Mouse (Mus musculus) embryo, embryonic 10 days (tissue): ENCODE data around the gene Nasp.
A peak's percentile ranks its signal among the peaks of the same experiment; 100 is the strongest.
"Not testable (repeated sequence)": the region's sequence is repeated elsewhere in the genome, so short reads cannot be mapped to it uniquely, and the experiment has no call there.

Experiments used
- DNase-seq: peaks from one replicate; pipeline ENCODE4 v3.0.0-alpha.2; 2015; ENCODE audit warnings: low spot score

Nasp gene

GRCm38 (mm10) chr4:116627722-116628662 is at the start of gene Nasp:
Gene Nasp, minus strand, starts transcription at chr4:116627941.
- peak; percentile 96 for DNase-seq

GRCm38 (mm10) chr4:116676027-116676426 is 48.3 kb upstream of the Nasp start:
- no peak for DNase-seq

GRCm38 (mm10) chr4:116674761-116675160 is 47.0 kb upstream of the Nasp start:
- DNase-seq, result not testable (repeated sequence)

- no peak for DNase-seq
Observed at GRCm38 (mm10) chr4:116672785-116673184, 45.0 kb upstream of the Nasp start.

GRCm38 (mm10) chr4:116669291-116669690 is 41.5 kb upstream of the Nasp start:
- peak; percentile 40 for DNase-seq

GRCm38 (mm10) chr4:116668145-116668544 is 40.4 kb upstream of the Nasp start:
- no peak for DNase-seq

- no peak for DNase-seq
Observed at GRCm38 (mm10) chr4:116666625-116667024, 38.9 kb upstream of the Nasp start.

GRCm38 (mm10) chr4:116661998-116662397 is 34.3 kb upstream of the Nasp start:
- no peak for DNase-seq

GRCm38 (mm10) chr4:116660829-116661228 is 33.1 kb upstream of the Nasp start:
- no peak for DNase-seq

GRCm38 (mm10) chr4:116659916-116660315 is 32.2 kb upstream of the Nasp start:
- not testable (repeated sequence) for DNase-seq

GRCm38 (mm10) chr4:116659474-116659873 is 31.7 kb upstream of the Nasp start:
- DNase-seq, result no peak

- DNase-seq, result no peak
Observed at GRCm38 (mm10) chr4:116657971-116658370, 30.2 kb upstream of the Nasp start.

- DNase-seq, result no peak
Observed at GRCm38 (mm10) chr4:116655658-116656057, 27.9 kb upstream of the Nasp start.

GRCm38 (mm10) chr4:116655100-116655499 is 27.4 kb upstream of the Nasp start:
- DNase-seq, result no peak

GRCm38 (mm10) chr4:116653228-116653627 is 25.5 kb upstream of the Nasp start:
- DNase-seq, result no peak

- no peak for DNase-seq
Observed at GRCm38 (mm10) chr4:116651797-116652135, 24.0 kb upstream of the Nasp start.

- DNase-seq, result peak; percentile 96
Observed at GRCm38 (mm10) chr4:116650924-116651796, 23.4 kb upstream of the Nasp start, which contains the start of gene Akr1a1. Gene Akr1a1, minus strand, starts transcription at chr4:116651680.

GRCm38 (mm10) chr4:116650365-116650764 is 22.6 kb upstream of the Nasp start:
- no peak for DNase-seq

- DNase-seq, result no peak
Observed at GRCm38 (mm10) chr4:116649411-116649810, 21.7 kb upstream of the Nasp start.

GRCm38 (mm10) chr4:116645624-116646023 is 17.9 kb upstream of the Nasp start:
- DNase-seq, result no peak

- peak; percentile 63 for DNase-seq
Observed at GRCm38 (mm10) chr4:116644326-116644725, 16.6 kb upstream of the Nasp start.

- DNase-seq, result no peak
Observed at GRCm38 (mm10) chr4:116642071-116642470, 14.3 kb upstream of the Nasp start.

- no peak for DNase-seq
Observed at GRCm38 (mm10) chr4:116638821-116639220, 11.1 kb upstream of the Nasp start.
